Mouse (Mus musculus) telencephalon, adult 2 months (tissue): ENCODE measurements around the gene Fgf22.

Experiments used
- DNase-seq: peaks from one replicate; pipeline ENCODE4 v3.0.0-alpha.2; 2011; ENCODE audit warnings: low read depth, low spot score

Gene Fgf22

GRCm38 (mm10) chr10:79754856-79755516, at the start of gene Fgf22:
Fgf22 (plus strand) TSS chr10:79755076.
- DNase-seq: peak; percentile 29

DNA sequence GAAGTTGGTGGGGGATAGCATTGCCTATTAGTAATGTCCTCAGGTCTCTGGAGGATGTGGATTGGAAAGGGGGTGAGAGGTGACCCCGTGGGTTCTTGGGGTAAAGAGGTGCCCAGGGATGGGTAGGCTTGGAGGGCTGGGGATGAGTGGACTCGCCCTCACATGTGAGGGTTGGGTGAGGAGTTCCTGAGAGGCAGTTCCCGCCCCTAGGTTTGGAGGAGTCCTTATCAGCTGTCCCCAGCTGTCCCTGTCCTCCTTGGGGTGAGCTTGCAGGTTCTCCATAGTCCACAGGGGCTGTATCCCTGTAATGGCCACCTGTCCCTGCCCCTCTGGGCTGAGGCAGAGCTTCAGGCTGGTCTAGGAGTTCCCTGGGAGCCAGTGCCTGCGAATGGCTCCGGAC, 48.9 kb upstream of the Fgf22 start:
- DNase-seq: no peak

GRCm38 (mm10) chr10:79706406-79707094, 48.3 kb upstream of the Fgf22 start:
- no peak for DNase-seq

GRCm38 (mm10) chr10:79707162-79707561, 47.7 kb upstream of the Fgf22 start:
- DNase-seq: no peak

- DNase-seq: no peak
Observed at GRCm38 (mm10) chr10:79707759-79708158, 47.1 kb upstream of the Fgf22 start.

GRCm38 (mm10) chr10:79708668-79709067, 46.2 kb upstream of the Fgf22 start:
- DNase-seq: no peak

DNA sequence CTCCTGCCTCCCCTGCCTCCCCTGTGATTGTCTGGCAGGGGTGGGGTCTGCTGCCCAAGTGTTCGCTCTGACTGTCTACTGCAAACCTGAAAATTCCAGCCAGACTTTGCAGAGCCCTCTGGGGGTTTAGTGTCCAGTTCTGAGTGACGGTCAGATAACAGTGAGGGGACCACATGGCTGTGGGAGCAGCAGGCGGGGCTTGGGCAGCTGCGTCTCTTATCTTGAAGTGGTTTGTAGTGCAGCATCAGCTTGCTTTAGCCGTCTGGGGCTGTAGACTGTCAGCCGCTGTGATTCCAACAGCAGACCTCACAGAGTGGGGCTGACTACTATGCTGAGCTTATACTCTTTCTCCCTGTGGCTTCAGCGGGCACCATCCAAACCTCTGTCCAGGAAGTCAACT, 45.6 kb upstream of the Fgf22 start:
- no peak for DNase-seq

- no peak for DNase-seq
Observed at GRCm38 (mm10) chr10:79712029-79712428, 42.8 kb upstream of the Fgf22 start.

- DNase-seq: peak; percentile 74
Observed at GRCm38 (mm10) chr10:79712499-79713126, 42.3 kb upstream of the Fgf22 start.

DNA sequence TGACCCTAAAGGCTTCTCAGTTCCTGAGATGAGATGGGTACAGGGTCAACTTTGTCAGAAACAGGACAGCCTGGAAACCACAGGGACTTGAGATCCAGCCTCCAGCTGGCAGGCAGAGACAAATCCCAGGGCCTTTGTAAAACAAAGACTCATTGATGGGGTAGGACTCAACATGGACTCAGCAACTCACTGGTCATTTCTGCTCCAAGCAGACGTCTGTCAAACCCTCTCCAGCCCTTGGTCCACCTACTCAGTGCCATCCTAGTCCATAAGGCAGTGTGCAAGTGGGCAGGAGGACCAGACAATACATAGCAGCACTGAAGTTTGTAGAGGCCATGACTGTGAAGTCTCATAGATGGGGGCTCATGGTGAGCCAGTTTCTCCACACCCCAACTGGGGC, 41.7 kb upstream of the Fgf22 start:
- no peak for DNase-seq

- DNase-seq: no peak
Observed at GRCm38 (mm10) chr10:79714996-79715395, 39.9 kb upstream of the Fgf22 start.

DNA sequence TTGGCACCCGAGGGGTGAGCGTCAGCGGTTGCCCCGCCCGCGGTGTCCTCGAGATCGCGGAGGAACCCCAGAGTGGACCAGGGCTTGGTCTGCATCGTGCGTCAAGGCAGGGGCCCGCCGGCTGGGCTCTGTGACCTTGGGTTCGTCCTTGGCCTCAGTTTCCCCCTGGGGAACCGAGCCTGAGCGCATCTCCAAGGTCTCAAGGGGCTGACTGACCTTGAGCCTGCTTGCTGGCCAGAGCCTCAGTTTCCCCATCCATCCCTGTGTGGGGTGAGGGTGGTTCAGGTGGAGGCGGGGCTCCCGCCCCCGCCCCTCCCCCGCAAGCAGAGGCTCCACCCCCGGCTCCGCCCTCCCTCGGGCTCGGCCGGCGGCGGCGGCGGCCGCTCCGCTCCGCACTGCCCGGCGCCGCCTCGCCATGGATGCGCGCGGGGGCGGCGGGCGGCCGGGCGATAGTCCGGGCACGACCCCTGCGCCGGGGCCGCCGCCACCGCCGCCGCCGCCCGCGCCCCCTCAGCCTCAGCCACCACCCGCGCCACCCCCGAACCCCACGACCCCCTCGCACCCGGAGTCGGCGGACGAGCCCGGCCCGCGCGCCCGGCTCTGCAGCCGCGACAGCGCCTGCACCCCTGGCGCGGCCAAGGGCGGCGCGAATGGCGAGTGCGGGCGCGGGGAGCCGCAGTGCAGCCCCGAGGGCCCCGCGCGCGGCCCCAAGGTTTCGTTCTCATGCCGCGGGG, 38.5 kb upstream of the Fgf22 start, which contains the start of gene Hcn2:
TSS of gene Hcn2 (plus strand) at position 381 of the 734 bp plus-strand sequence.
- DNase-seq: no peak

DNA sequence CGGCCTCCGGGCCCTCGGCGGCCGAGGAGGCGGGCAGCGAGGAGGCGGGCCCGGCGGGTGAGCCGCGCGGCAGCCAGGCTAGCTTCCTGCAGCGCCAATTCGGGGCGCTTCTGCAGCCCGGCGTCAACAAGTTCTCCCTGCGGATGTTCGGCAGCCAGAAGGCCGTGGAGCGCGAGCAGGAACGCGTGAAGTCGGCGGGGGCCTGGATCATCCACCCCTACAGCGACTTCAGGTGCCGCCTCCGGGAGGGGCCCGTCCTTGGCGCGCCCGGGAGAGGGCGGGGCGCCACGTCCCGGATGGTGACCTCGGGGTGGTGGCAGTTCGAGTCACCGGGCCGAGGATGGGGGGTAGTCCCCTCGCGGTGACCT, 37.9 kb upstream of the Fgf22 start:
- no peak for DNase-seq

DNA sequence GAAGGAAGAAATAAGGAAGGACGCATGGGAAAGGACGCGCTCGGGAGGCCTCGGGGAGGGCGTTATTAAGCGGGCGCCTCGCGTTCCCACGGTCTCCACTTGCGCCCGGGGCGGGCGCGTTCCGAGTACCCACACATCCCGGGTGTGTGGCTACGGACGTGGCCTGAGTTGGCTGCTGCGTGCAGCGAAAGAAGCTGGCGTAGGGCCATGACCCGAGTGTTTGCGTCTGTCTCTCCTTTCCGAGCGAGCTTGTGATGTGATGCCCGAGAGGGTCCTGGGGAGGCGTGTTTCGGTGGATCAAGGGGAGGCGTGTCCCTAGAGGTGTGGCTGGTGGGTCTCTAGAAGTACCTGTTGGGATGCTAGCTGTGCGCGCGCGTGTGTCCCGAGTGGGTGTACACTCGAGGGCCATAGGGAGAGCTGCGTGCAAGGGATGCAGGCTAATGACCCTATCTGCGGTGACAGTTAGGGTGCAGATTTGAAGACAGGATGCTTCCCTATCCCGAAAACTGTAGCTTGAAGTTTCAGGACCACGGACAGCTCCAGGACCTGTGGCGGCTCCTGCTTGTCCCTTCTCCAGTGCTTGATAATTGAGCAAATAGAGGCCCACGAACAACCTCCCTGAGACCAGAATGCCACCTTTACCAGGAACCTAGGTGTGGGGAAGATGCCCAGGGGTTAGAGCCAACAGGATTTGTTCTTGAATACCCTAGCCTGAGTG, 37.1 kb upstream of the Fgf22 start:
- DNase-seq: no peak

- no peak for DNase-seq
Observed at GRCm38 (mm10) chr10:79721089-79721488, 33.8 kb upstream of the Fgf22 start.

- no peak for DNase-seq
Observed at GRCm38 (mm10) chr10:79723047-79723446, 31.8 kb upstream of the Fgf22 start.

GRCm38 (mm10) chr10:79723692-79724091, 31.2 kb upstream of the Fgf22 start:
- DNase-seq: no peak

GRCm38 (mm10) chr10:79726090-79726489, 28.8 kb upstream of the Fgf22 start:
- DNase-seq: no peak

- DNase-seq: peak; percentile 72
Observed at GRCm38 (mm10) chr10:79728323-79729249, 26.3 kb upstream of the Fgf22 start.

GRCm38 (mm10) chr10:79729357-79729965, 25.4 kb upstream of the Fgf22 start:
- no peak for DNase-seq
